Mouse (Mus musculus): ENCODE results near the gene Olfr1410. TPM values are rescaled to one million over a fixed set of nuclear protein-coding genes. Genes with fewer than 3 reads are reported as not detected.

Olfr1410 gene
- polyA plus RNA-seq, 1 experiment from 2014 or later: not detected

DNA sequence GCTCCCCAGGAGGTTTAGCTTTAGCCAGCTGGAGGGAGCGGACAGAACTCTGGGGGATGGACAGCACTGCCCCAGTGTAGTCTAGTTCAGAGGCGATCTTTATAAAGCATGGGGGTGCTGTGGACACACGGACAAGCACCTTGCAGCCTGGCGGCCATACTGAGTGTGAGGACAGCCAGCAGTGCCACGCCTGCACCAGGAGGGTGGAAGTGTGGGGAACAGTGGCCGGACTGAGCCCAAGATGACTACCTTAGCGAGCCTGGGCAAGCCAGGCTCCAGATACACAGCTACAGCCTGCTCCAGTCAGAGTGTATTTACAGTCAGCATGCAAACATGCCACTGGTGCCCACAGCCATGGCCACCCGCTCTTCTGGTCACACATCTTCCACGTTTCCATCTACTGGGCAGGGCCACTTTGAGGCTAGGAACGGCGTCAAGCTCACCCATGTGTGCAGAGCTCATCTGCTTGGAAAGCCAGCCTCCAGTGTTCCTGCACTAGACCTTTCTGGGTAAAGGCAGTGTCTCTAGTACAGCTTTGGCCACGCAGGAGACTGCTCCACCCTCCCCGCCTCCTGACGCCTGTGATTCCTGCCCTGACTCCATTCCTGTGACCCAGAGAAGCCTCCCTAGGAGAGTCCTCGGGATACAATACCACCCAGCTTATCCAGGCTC is 32.1 kb downstream of the Olfr1410 start:
- Histone ChIP-seq H3K27ac (ENCODE audit: low read depth, low read length) (no peak overlapping the region), H3K27me3 (replicated peaks; ENCODE audit: control insufficient read depth, insufficient read depth, low read length) (no peaks in the 10 kb centered on the region), H3K9ac (ENCODE audit: low read depth, low read length) (no peak overlapping the region), H3K9me3 (ENCODE audit: control insufficient read depth) (no peaks in the 10 kb centered on the region), H3K4me3 (ENCODE audit: low read depth, low read length) (no peak overlapping the region), H3K4me1 (replicated peaks; ENCODE audit: control insufficient read depth, insufficient read depth, low read length) (no peaks in the 10 kb centered on the region), H3K36me3 (ENCODE audit: control insufficient read depth, insufficient read depth) (peaks cover 29% of the 10 kb centered on the region), H3K4me2 (replicated peaks; ENCODE audit: low read depth) (no peak overlapping the region)
- no peak for ATAC-seq
- no peak for TF ChIP-seq CTCF (IDR thresholded peaks at IDR 0.05; ENCODE audit: low read depth)
- 89% methylated on average over 15 of the region's 15 CpGs for WGBS

DNA sequence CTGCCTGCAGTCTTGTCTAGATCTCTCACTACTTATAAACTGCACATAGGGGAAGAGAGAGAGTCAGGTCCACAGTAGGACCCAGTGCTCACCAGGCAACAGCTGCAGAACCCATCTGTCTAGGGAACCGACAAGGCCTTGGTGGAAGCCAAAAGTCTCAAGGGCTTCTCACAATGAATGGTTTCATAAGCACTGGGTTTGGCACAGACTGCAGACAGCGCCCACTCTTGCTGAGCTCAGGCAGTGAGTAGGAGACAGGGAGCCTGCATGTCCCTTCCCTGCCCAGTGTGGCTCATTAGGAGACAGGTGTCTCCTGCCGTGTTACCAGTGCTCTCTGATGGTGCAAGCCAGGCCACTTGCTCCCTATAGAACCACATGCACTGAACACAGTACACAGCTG is 32.6 kb downstream of the Olfr1410 start:
- Histone ChIP-seq H3K4me3 (ENCODE audit: low read depth, low read length) (no peak overlapping the region), H3K9ac (ENCODE audit: low read depth, low read length) (no peak overlapping the region), H3K9me3 (ENCODE audit: control insufficient read depth) (no peaks in the 10 kb centered on the region), H3K36me3 (ENCODE audit: control insufficient read depth, insufficient read depth) (peaks cover 29% of the 10 kb centered on the region), H3K4me2 (replicated peaks; ENCODE audit: low read depth) (no peak overlapping the region), H3K27me3 (replicated peaks; ENCODE audit: control insufficient read depth, insufficient read depth, low read length) (no peaks in the 10 kb centered on the region), H3K4me1 (replicated peaks; ENCODE audit: control insufficient read depth, insufficient read depth, low read length) (no peaks in the 10 kb centered on the region), H3K27ac (ENCODE audit: low read depth, low read length) (no peak overlapping the region)
- no peak for TF ChIP-seq CTCF (IDR thresholded peaks at IDR 0.05; ENCODE audit: low read depth)
- ATAC-seq: no peak
- 76% methylated on average over 3 of the region's 3 CpGs for WGBS

DNA sequence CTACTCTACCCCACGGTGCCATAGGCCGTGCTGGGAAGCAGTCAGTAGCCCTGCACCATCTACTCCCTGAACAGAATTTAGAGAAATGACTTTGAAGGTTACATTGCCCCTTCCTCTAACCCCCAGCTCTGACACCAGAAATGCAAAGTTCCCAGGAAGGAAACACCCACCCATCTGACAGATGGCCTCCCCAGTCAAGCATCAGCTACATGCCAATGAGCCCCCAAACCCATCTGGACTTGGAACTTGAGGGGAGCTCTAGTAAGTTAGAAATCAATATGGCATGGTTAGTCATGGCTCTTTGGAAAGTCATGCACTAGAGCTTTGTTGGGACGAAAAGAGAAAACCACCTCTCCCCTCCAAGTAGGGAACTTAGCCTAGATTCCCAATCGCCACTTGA is 33.2 kb downstream of the Olfr1410 start:
- H3K36me3 ChIP-seq (ENCODE audit: control insufficient read depth, insufficient read depth): peaks cover 29% of the 10 kb centered on the region
- no peak for TF ChIP-seq CTCF (IDR thresholded peaks at IDR 0.05; ENCODE audit: low read depth)
- ATAC-seq: no peak
- H3K27ac ChIP-seq (ENCODE audit: low read depth, low read length): no peak overlapping the region
- H3K27me3 ChIP-seq (replicated peaks; ENCODE audit: control insufficient read depth, insufficient read depth, low read length): no peaks in the 10 kb centered on the region
- no peak overlapping the region for H3K9ac ChIP-seq (ENCODE audit: low read depth, low read length)
- WGBS: 98% methylated on average over 4 of the region's 4 CpGs
- no peaks in the 10 kb centered on the region for H3K4me1 ChIP-seq (replicated peaks; ENCODE audit: control insufficient read depth, insufficient read depth, low read length)
- no peaks in the 10 kb centered on the region for H3K9me3 ChIP-seq (ENCODE audit: control insufficient read depth)
- H3K4me3 ChIP-seq (ENCODE audit: low read depth, low read length): no peak overlapping the region
- no peak overlapping the region for H3K4me2 ChIP-seq (replicated peaks; ENCODE audit: low read depth)

DNA sequence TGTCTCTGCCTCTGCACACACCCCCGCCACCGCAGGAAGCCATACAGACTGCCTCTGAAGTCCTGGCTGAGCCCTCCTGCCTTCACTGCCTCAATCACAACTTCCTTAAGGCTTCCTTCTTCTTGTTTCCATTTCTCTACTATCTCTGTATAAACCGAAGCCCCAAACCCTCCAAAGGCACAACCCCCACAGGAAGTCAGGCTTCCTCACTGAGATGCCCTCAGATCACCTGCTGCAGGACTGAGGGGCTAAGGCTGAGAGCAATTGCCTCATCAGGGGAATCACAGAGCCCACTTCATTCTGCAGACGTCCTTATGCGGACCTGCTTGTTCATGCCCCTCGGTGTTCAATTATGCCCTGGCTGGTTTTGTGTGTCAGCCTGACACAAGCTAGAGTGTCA is 34.8 kb downstream of the Olfr1410 start:
- Histone ChIP-seq H3K9ac (ENCODE audit: low read depth, low read length) (no peak overlapping the region), H3K9me3 (ENCODE audit: control insufficient read depth) (no peaks in the 10 kb centered on the region), H3K36me3 (ENCODE audit: control insufficient read depth, insufficient read depth) (peaks cover 29% of the 10 kb centered on the region), H3K4me2 (replicated peaks; ENCODE audit: low read depth) (peak overlapping the region; percentile 88), H3K27ac (ENCODE audit: low read depth, low read length) (no peak overlapping the region), H3K27me3 (replicated peaks; ENCODE audit: control insufficient read depth, insufficient read depth, low read length) (no peaks in the 10 kb centered on the region), H3K4me1 (replicated peaks; ENCODE audit: control insufficient read depth, insufficient read depth, low read length) (no peaks in the 10 kb centered on the region), H3K4me3 (ENCODE audit: low read depth, low read length) (no peak overlapping the region)
- WGBS: 82% methylated on average over 6 of the region's 6 CpGs
- ATAC-seq: no peak
- TF ChIP-seq CTCF (IDR thresholded peaks at IDR 0.05; ENCODE audit: low read depth): no peak

DNA sequence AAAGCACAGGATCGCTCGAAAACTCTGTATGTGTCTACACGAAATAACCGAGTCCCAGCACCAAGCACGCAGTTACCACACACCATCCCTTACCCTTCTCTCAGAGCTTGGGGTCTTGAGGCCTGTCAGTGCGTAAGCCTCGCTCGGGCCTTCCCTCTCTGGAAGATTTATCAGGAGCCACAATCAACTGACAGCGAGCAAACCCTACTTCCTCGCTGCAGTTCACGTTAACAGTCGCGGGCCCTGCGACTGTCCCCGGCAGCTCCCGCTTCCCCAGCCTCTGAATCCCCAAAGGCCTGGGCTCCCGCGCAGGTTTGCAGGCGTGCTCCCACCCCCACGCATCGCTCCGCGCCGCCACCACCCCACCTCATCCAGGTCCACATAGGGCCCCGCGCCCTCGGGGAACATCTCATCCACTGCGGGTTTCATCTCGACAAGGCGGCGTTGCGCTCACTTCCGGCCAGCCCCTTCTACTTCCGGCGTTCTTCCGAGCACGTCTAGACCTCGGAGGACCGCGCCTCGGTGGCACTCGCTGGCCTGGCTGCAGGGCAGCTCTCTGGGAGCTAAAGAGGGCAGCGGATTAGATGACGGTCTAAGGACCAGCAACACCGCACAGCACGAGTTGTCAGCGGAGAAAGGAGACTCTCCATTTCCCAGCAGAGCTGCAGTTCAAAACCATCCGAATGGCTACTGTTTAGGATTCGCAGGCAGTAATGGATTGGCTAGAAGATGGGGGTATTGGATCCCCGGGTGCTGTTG is 36.1 kb downstream of the Olfr1410 start, which contains the start of gene Cops9:
Gene Cops9 (minus strand): TSS at position 472 of the 759 bp plus-strand sequence.
- 2% methylated on average over 50 of the region's 50 CpGs for WGBS
- no peak for TF ChIP-seq CTCF (IDR thresholded peaks at IDR 0.05; ENCODE audit: low read depth)
- Histone ChIP-seq H3K4me3 (ENCODE audit: low read depth, low read length) (peak within 1 kb of the TSS; percentile 88), H3K9me3 (ENCODE audit: control insufficient read depth) (no peaks in the 10 kb centered on the region), H3K27ac (ENCODE audit: low read depth, low read length) (peak within 1 kb of the TSS; percentile 62; the same call in 1 of the 2 replicates), H3K4me2 (replicated peaks; ENCODE audit: low read depth) (peak within 1 kb of the TSS; percentile 88), H3K36me3 (ENCODE audit: control insufficient read depth, insufficient read depth) (peaks cover 20% of the 10 kb centered on the region; the same call in 1 of the 2 replicates), H3K27me3 (replicated peaks; ENCODE audit: control insufficient read depth, insufficient read depth, low read length) (no peaks in the 10 kb centered on the region), H3K4me1 (replicated peaks; ENCODE audit: control insufficient read depth, insufficient read depth, low read length) (no peaks in the 10 kb centered on the region), H3K9ac (ENCODE audit: low read depth, low read length) (peak within 1 kb of the TSS; percentile 90)
- ATAC-seq: peak; percentile 90

DNA sequence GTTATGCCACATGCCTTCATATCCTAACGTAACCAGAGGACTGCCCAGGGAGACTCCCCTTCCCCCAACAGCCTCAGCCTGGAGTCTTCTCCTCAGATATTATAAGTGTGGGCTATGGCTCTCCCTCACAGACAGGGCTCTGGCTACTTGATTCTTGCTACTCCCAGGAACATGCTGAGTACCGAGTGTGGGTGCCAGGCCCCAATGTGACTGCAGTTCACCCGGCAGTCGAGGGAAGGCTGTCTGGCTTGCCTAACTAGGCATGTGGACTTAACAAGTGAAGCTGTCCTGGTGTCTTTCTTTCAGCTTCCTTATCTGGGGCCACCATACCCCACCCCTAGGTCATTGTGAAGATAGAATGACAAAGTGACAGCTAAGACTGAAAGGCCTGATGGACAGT is 38.1 kb downstream of the Olfr1410 start:
- Histone ChIP-seq H3K36me3 (ENCODE audit: control insufficient read depth, insufficient read depth) (peaks cover under 1% of the 10 kb centered on the region; the same call in 1 of the 2 replicates), H3K9ac (ENCODE audit: low read depth, low read length) (no peak overlapping the region), H3K9me3 (ENCODE audit: control insufficient read depth) (no peaks in the 10 kb centered on the region), H3K4me1 (replicated peaks; ENCODE audit: control insufficient read depth, insufficient read depth, low read length) (no peaks in the 10 kb centered on the region), H3K4me2 (replicated peaks; ENCODE audit: low read depth) (no peak overlapping the region), H3K4me3 (ENCODE audit: low read depth, low read length) (no peak overlapping the region), H3K27ac (ENCODE audit: low read depth, low read length) (no peak overlapping the region), H3K27me3 (replicated peaks; ENCODE audit: control insufficient read depth, insufficient read depth, low read length) (no peaks in the 10 kb centered on the region)
- 59% methylated on average over 4 of the region's 4 CpGs for WGBS
- no peak for TF ChIP-seq CTCF (IDR thresholded peaks at IDR 0.05; ENCODE audit: low read depth)
- ATAC-seq: no peak
